Mouse (Mus musculus) MEL (cell line): Measurements from ENCODE around the gene Acvr1b.

ENCODE experiments used
- POLR2A ChIP-seq, 2 experiments: IDR thresholded peaks; 2 replicates each; pipeline ENCODE4 v1.6.1; 2011 to 2012; ENCODE audit warnings: low read length in 2 of 2, mild to moderate bottlenecking in 2 of 2, control low read depth in 1 of 2, improper control_type of control experiment in 1 of 2, low read depth in 1 of 2, moderate library complexity in 1 of 2; ENCODE audit not compliant: control insufficient read depth in 1 of 2, insufficient read depth in 1 of 2, poor library complexity in 1 of 2
- TAL1 ChIP-seq: IDR thresholded peaks from 2 replicates; pipeline ENCODE4 v1.6.1; 2012; ENCODE audit warnings: mild to moderate bottlenecking, inconsistent platforms, low read length, moderate library complexity, mixed read lengths
- USF1 ChIP-seq: IDR thresholded peaks from 2 replicates; pipeline ENCODE4 v1.6.1; 2014; ENCODE audit warnings: low read depth, mild to moderate bottlenecking, inconsistent platforms, low read length, improper control_type of control experiment, moderate library complexity

DNA sequence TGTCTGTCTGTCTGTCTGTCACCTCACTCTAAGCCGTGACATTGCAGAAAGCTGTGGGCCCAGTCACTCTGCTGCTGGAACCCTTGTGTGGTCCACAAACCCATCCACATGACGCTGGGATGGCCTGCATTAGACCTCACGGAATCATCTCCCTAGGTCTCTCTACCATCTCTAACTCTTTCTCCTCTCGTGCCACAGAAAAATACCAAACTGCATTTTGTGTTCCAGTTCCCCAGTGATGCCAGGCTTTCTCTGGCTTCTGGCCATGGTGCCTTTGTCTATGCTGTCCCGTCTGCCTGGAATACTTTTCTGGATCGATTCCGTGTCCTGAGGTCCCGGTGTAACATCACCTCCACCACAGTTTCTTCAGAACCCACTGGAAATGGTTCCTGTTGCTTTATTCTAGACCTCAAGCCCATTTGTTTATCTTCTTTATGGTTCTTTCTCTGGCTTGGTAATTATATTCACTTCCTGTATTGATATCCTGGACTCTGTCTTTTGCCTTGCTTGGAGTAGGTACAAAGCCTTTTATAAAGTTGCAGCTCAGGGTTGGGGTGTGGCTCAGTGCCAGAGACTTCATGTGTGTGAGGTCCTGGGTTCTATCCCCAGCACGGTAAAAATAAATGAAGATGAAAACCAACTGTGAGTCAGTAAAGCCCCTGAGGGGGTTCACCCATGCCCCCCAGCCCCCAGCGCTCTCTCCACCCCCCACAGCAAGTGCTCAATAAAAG lies 60.9 kb downstream of the Acvr1b start:
- TF ChIP-seq POLR2A (IDR thresholded peaks at IDR 0.05; ENCODE audit: control insufficient read depth in 1 of 2, insufficient read depth in 1 of 2, low read depth in 1 of 2, low read length in 2 of 2, poor library complexity in 1 of 2) (no peak), TAL1 (no peak), USF1 (no peak)
